Mouse (Mus musculus) retina, embryonic 14.5 days (tissue): ENCODE results near the gene Cyp2c23.
A peak's percentile ranks its signal among the peaks of the same experiment; 100 is the strongest.

Experiments used
- DNase-seq: peaks from one replicate; pipeline ENCODE4 v3.0.0-alpha.2; 2015; ENCODE audit warnings: low spot score

The Cyp2c23 gene

DNA sequence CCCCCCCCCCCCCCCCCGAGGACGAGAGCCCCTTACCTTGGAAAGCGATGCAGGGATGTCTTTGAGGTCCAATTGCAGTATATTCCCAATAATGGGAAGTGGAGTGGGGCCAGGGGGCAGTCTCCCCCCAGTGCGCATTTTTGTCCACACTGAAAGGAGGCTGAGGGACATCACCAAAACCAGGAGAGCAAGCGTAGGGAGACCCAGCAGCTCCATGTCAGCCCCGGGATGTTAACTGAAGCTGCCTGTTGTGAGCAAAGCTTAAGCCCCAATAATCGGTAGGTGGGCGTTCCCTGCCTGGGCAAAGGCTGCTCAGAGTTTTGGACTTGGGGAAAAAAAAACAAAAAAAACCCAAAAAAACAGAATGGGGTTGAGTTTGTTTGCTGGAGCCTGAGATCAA is at the start of gene Cyp2c23:
Gene Cyp2c23 (minus strand): TSS at position 237 of the 400 bp plus-strand sequence.
- no peak for DNase-seq

DNA sequence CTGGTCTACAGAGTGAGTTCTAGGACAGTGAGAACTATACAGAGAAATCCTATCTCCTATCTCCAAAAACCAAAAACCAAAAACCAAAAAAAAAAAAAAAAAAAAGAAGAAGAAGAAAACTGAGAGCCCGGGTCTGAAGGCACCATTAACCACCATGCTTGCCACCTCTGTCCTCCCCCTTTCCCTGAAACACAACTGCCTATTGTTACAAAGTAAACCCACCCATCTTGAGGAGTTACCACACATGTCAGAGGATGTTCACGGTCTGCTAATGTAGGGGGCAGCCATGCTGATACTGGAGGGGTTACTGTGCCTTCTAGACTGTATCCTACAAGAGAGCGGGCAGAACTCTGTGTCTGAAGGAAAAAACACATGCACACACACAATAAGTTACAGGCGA is 48.0 kb upstream of the Cyp2c23 start:
- DNase-seq = no peak

DNA sequence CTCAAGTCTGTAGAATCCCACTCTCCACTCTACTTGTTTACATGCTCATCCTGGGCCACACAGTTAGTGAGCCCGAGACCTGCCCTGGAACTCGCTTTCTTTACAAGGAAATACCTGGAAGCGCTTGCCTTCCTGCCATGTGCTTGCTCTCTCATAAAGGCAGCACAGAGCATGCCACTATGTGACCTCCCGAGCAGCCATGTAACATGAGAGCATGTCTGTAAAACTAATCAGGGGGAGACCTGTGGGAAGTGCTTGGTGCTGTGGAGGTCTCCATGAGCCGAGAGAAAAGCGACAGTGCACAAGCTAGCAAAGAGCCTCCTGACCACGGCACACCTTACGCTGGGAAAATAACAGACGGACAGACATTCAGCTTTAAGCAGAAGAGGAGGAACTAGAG is 47.4 kb upstream of the Cyp2c23 start:
- no peak for DNase-seq

DNA sequence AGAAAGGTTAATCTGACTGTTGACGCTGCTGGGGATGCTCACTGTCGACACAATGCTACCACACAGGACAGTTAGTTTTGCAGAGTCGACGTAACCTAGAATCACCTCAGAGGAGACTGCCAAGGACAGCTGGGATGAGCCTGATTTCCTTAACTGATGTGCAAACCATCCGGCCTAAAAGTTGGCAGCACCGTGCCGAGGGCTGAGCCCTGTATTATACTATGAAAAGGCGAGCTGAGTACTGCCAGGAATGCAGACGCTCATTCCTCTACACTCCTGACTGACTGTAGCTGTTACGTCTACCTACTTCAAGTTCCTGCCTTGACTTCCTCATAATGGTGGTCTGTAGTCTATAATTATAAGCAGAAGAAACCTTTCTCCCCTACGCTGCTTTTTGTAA is 46.0 kb upstream of the Cyp2c23 start:
- no peak for DNase-seq

DNA sequence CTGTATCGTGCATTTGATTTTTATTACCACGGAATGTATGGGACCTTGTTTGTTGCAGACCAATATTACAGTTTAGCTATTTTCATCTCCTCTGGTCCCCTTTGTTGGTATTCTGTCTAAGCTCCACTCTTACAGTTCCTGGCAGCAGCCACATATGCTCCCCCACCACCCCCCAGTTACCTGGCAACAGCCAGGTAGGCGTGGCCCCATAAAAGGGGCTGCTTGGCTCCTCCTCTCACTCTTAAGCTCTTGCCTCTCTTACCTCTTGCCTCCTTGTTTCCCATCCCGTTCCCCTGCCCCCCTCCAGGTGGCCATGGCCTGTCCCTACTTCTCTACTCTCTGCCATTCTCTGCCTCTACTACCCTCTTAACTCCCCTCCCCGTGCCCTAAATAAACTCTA is 42.2 kb upstream of the Cyp2c23 start:
- DNase-seq = no peak

DNA sequence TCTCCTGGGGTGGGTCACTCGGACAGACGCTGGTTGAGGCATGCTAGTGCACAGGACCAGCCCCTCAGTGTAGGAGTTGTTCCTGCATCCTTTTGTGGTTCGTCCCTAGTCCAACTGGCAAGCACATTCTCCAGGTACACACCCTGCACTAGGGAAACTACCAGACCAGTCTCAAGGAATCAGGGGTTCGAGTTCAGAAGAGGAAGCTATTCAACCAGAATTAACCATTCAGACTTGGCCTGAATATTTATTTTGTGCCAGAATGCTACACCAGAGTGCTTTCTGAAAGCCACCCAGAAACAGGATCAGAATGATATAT is 40.9 kb upstream of the Cyp2c23 start:
- DNase-seq = no peak

DNA sequence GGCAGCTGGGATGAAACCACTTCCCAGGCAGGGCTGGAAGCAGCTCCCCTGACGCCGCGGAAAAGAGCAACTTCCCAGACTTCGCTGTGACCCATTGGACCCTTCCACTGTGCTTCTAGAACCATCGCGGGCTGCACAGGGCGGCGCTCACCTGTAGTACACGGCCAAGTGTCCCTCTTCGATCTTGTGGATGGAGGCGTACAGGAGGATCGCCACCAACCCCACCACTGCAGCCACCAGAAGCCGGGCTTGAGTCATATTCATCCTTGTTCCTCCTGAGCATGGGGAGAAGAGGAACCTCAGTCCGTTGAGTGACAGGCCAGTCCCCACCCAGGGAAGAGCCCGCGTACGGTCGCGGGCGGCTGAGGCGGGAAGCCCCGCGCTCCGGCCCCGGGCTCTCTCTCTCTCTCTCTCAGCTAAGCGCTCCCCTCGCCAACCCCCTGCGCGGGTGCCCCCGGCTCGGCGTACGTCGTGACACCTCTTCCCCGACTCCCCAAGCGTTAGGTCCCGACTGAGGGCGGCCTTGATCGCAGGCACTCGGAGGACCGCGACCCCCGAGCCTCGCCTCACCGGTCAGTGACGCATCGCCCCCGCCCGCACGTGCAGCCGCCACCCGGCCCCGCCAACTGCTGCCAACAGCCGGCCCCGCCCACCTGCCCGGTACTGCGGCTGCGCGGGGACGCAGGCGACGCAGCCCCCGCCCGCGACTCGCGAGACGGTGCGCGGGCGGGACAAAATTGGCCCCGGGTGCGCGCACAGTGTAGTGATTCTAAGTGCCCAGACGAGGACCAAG is 40.3 kb upstream of the Cyp2c23 start, which contains the start of gene Erlin1:
Gene Erlin1 (minus strand): TSS at position 665 of the 793 bp plus-strand sequence.
- DNase-seq = peak; percentile 90

DNA sequence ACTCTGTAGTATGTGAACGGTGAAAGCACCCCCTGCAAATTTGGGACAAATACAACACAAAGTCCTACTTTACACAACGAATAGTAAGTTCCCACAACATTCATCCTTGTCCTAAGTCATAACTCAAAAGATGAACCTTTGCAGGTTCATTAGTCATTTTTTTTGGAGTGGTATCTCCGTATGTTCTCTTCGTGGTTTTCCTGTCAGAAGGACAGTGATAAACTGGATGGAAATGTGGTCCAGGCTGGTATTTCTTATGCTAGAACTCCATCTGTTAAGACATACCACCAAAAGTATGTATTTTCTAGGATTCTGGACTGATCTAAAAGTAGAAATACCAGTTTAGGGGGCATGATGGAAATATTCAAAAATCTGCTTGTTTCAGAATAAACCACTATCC is 39.2 kb upstream of the Cyp2c23 start:
- DNase-seq = no peak

DNA sequence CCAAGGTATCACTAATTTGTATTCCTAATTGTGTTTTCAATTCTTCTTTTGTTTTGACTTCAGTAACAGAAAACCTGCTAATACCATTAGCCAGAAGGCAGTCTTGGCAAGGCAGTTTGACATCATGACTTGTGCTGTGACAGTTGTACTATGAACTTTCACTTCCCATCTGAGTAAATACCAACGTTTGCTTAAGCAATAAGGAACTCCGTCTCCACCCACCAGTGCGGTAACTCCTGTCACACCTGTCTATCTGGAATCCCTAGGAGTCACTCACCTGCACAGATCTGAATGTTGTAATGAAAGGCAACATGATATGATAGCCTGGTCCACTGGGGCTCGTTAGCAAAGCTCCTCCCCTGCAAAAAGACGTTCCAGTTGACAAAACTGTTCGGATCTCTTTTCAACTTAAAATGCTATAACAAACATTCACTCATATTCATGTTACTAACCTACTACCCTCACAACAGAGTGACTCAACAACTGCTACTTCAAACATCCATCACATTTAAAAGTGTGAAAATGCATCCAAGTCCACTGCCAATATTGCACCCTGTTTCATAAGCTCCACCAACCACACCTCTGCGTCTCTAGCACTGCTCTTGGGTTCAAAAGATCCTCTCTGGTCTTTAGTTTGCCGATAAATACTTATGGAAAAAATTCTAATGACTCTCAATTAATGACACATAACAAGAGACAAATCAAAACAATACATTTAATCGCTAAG is 38.5 kb upstream of the Cyp2c23 start:
- no peak for DNase-seq

DNA sequence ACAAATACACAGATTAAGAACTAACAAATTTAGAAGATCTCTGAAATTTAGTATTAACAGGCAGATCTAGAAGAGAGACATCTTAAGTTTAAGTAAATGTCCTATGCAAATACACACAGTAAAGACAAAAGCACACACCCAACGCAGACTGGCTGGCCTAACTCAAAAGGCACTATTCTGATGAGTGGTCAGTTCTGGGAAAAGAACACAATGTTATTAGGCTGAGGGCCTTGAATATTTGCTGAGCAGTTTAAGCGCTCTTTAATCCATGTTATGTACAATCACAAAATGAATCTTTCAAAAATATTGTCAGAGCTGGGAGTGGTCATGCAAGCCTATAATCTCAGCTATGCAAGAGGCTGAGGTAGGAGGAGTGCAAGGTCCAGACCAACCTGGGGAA is 35.7 kb upstream of the Cyp2c23 start:
- DNase-seq = no peak

DNA sequence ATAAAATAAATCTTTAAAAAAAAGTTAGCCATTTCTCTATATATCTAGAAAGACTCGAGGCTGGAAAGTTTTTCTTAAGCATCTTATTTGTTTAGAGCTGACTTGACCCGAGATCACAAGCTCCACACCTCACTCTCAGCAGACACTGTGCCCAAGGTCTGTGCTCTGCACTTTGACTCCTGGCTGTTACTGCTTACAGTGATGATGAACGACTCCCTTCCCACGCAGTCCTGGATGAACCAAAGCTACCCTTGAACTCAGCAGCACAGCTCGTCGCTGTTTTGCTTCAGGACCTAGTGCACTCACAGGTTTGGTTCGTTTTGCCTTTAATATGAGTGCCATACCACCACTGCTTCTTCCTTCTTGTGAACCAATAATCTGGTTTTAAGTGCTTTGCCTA is 34.8 kb upstream of the Cyp2c23 start:
- DNase-seq = no peak

DNA sequence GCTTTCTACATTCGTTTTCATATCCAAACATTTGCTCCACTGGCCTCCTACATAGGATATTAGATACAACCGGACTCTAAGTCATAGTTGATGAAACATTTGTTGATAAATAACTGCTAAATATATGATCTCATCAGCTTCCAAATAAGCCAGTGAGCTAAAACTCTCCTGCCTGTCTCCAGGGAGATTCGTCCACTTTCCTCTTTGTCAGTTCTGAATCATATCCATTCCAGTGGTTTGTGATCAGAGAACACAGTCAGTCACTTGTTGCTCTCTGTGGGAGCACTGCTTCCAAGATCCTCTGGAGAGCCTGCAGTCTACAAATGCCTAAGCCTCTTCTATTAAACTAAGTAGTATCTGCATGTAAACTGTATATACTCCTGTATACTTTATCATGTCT is 31.2 kb upstream of the Cyp2c23 start:
- no peak for DNase-seq

DNA sequence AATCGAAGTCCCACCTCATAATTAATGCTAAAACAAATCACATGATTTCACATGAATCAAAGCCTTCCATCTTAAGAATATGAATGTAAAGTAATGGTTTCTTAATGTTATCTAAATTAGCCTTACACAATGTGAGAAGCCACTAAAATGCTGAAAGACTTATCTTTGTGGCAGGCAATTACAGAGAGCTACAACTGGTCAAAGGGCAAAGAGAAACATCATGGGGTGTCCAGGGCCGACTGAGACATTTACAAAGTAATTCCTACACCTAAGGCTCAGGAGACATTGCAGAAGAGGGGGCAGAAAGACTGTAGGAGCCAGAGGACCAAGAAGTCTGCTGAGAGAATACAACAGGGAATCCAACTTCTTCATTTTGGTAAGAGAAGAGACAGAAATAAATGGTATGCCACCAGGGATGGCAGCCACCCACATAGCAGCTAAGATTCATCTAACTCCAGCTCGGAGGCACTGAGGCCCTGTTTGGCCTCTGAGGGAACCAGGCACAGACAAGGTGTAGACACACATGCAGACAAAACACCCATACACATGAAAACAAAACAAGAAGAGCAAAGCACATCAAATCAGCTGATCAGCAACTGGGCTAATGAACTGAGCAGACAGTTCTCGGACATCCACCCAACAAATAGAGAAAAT is 26.3 kb upstream of the Cyp2c23 start:
- DNase-seq = no peak

DNA sequence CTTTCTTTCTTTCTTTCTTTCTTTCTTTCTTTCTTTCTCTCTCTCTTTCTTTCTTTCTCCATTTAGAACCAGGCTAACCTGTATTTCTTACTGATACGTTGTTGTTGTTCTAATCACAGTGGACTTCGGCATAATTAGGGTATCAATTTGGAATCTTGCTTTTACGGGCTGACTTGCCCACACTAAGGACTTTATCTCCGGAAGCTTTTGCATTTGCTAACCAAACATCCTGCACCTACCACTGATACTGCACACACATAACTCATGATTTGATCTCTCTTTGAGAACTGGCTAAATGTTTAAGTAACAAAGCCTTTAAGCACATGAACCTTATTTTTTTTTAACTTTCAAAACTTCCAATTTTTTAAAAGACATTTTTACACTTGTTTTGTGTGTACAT is 21.4 kb upstream of the Cyp2c23 start:
- DNase-seq = no peak

DNA sequence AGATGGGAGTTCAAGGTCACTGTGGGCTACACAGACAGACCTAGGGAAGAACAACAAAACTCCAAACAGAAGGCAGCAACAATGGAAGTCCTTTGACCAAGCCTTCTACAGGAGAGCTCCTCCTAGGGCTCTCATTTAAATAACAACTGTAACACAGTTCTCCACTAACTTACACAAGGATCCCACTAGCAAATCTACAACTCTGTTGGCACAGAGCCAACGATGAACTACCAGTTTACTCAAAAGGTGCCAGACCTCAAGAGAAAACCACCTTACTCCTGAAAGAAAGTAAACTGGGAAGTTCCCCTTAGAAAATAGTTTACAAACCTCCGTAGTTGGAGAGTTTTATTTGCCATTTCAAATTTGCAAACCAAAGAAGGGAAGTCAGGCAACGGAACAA is 20.3 kb upstream of the Cyp2c23 start:
- DNase-seq = no peak

DNA sequence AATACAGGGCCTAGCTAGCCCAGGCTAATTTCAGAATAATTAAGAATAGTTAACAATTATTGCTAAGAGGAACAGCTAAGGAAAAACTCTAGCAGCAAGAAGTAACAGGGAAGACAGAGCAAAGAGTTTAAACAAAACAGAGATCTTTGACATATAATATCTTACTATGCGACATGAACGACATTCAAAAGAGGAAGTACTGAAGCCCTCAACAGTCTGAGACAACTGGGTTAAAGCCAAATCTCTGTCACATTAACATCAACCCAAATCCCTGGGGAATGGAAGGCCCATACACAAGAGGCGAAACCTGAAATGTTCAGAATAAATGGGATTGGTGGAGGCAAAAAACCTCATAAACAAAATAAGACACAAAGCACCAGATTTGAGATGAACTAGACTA is 16.8 kb upstream of the Cyp2c23 start:
- no peak for DNase-seq

DNA sequence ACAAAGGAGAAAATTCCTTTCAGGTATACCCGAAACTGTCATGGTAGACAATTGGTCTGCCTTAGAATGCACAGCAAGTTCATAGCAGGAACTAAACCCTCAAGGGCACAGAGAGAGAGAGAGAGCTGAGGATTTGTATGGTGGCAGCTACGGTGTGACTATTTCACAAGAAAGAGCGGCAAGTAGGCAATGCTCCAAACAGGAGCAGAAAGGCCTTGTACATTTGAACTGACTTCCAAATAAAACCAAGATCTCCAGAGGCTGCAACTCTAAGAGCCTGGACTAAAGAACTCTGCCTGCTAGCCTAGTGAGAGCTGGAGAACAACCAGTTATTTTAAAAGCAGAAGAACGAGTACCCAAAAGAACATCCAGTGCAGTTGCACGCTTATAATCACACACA is 13.1 kb upstream of the Cyp2c23 start:
- no peak for DNase-seq

DNA sequence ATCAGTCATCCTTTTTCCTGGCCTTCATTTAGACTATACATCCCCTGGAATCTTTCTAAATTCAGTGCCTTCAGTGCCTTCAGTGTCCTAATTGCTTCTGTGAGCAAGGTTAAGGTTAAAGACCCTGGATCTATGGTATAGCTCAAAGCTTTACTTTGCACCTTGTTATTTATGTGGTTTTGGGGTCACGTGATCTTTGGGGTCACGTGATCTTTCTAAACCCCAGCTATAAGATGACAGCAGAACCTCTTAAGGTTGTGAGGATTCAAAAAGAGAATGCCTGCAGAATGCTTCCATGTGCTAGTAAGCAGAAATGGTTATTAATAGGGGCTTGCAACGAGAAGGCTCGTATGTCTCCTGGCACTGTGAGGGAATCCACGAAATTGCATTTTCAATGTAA is 4.4 kb upstream of the Cyp2c23 start:
- no peak for DNase-seq

DNA sequence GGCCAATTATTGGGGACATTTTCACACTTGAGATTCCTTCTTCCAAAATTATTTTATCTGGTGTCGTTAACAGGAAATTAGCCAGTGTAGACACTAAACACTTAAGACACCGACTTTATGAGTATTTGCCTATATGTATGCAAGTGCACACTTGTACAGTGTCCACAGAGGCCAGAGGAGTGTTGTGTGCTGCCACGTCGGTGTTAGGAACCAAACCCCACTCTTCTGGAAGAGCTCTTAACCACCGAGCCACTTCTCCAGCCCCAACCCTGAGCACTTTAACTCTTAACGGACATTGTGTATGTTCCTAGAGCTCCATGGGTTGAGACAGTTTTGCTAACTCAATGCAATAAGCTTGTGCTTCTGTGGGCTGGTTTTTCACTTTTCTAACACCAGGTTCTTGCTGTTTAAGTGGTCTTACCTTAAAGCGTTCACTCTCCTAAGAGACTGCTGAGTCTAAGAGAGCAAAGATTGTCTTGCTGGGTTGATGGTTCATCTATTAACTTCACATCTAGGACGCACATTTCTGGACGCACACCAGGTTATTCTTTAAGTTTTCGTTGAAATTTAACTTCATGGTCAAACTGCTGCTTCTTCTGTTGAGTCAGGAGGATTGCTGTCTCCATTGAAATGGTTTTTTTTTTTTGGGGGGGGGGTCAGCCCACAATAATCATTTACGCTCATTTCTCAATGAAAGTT is 3.2 kb upstream of the Cyp2c23 start:
- no peak for DNase-seq

DNA sequence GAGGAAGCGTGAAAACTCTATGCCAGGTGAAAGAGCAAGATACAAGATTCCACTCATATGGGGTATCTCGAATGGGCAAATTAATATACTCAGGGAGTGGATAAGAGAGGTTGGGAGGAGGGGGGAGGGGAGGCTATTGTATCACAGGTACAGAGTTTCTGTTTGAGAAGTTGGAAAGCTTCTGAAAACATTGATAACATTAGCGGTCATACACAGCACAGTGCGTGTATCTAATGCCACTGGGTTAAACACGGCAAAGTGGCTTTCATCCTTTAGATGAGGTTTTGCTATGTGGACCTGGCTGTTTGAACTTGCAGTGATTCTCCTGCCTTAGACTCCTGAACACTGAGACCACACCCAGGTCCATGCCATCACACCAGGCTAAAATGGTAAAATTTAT is 1.0 kb upstream of the Cyp2c23 start:
- no peak for DNase-seq

DNA sequence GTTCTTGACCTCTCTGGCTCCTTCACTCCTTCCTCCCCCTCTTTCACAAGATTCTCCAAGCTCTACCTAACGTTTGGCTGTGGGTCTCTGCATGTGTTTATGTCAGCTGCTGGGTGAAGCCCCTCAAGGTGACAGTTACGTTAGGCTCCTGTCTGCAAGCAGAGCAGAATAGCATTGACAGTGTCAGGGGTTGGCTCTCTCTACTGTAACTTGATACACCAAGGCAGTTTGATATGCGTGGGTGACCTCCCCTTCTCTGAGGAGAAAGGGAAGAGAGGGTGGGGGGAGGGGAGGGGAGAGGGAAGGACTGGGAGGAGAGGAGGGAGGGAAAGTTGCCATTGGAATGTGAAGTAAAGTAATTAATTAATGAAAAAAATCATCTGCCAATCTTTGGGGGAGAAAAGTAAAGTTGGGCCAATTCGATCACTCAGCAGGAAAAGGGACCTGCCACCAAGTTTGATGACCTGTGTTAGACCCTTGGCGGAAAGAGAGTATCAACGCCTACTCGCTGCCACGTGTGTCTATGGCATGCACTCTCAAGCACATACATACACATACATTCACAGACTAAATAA is 2.0 kb downstream of the Cyp2c23 start:
- no peak for DNase-seq

DNA sequence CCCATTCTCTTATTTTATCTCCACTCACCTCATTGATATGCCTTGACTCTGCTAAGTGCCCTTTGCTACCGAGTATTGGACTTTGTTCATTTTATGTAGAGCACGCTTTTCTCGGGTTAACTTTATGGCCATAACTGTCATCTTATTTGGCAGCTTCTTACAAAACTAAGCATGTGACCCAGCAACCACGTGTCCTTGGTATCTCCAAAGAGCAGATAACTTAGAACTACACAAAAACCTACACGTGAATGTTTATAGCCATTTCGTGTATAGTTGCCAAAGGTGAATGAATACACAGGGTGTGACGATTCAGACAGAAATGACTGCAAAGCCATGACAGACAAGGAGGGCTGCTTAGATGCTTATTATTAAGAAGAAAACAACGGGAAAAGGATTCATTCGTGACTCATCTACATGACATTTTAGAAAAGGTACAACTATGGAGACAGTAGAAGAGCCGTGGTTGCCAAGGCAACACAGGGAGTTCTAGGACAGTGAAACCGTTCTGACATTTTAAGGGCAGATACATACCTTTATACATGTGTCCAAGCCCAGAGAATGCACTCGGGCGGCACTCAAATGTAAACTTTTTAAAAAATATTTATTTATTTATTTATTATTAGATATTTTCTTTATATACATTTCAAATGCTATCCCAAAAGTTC is 4.0 kb downstream of the Cyp2c23 start:
- no peak for DNase-seq
